Mouse (Mus musculus): ENCODE measurements around the gene Atp1a1. TPM values are rescaled to one million over a fixed set of nuclear protein-coding genes. Genes with fewer than 3 reads are reported as not detected.

The Atp1a1 gene
- polyA plus RNA-seq, 1 experiment from 2014 or later: 150 TPM

- 68% methylated on average over 8 of the region's 8 CpGs for WGBS
- DNase-seq (no peak), ATAC-seq (ENCODE audit: insufficient read depth) (no peak)
- H3K4me2 ChIP-seq: peak overlapping the region; percentile 21; the same call in 1 of the 2 replicates
- no peaks in the 10 kb centered on the region for H3K27me3 ChIP-seq (ENCODE audit: insufficient read depth, low read length)
- H3K4me3 ChIP-seq (ENCODE audit: low read depth, low read length): no peak overlapping the region
- TF ChIP-seq CTCF (IDR thresholded peaks at IDR 0.05; ENCODE audit: low read depth): no peak
- H3K9me3 ChIP-seq (ENCODE audit: low read depth, low read length): no peaks in the 10 kb centered on the region
- no peak overlapping the region for H3K27ac ChIP-seq (ENCODE audit: low read depth)
- H3K36me3 ChIP-seq (ENCODE audit: insufficient read depth): peaks cover 11% of the 10 kb centered on the region
- H3K4me1 ChIP-seq (ENCODE audit: insufficient read depth): peaks cover 59% of the 10 kb centered on the region
- H3K9ac ChIP-seq: no peak overlapping the region
These were observed 5.1 kb downstream of the Atp1a1 start for GRCm38 (mm10) chr3:101599191-101599919.

- WGBS: 72% methylated on average over 4 of the region's 4 CpGs
These were observed 6.1 kb downstream of the Atp1a1 start for GRCm38 (mm10) chr3:101598231-101598905.

GRCm38 (mm10) chr3:101597317-101598096 is 7.0 kb downstream of the Atp1a1 start:
- 34% methylated on average over 10 of the region's 10 CpGs for WGBS
- peak overlapping the region; percentile 61 for H3K27ac ChIP-seq (ENCODE audit: low read depth)
- ATAC-seq (ENCODE audit: insufficient read depth) (no peak), DNase-seq (no peak)
- no peaks in the 10 kb centered on the region for H3K27me3 ChIP-seq (ENCODE audit: insufficient read depth, low read length)
- H3K4me2 ChIP-seq: peak overlapping the region; percentile 3; the same call in 1 of the 2 replicates
- no peak overlapping the region for H3K4me3 ChIP-seq (ENCODE audit: low read depth, low read length)
- H3K4me1 ChIP-seq (ENCODE audit: insufficient read depth): peaks cover 51% of the 10 kb centered on the region
- H3K9me3 ChIP-seq (ENCODE audit: low read depth, low read length): no peaks in the 10 kb centered on the region
- H3K9ac ChIP-seq: no peak overlapping the region
- TF ChIP-seq CTCF (IDR thresholded peaks at IDR 0.05; ENCODE audit: low read depth): no peak
- H3K36me3 ChIP-seq (ENCODE audit: insufficient read depth): peaks cover 29% of the 10 kb centered on the region

More at GRCm38 (mm10) chr3:101598231-101598905, 6.1 kb downstream of the Atp1a1 start:
- H3K36me3 ChIP-seq (ENCODE audit: insufficient read depth): peaks cover 21% of the 10 kb centered on the region
- no peak overlapping the region for H3K9ac ChIP-seq
- H3K4me3 ChIP-seq (ENCODE audit: low read depth, low read length): no peak overlapping the region
- H3K27me3 ChIP-seq (ENCODE audit: insufficient read depth, low read length): no peaks in the 10 kb centered on the region
- H3K4me1 ChIP-seq (ENCODE audit: insufficient read depth): peaks cover 59% of the 10 kb centered on the region
- no peaks in the 10 kb centered on the region for H3K9me3 ChIP-seq (ENCODE audit: low read depth, low read length)
- no peak for TF ChIP-seq CTCF (IDR thresholded peaks at IDR 0.05; ENCODE audit: low read depth)
- no peak overlapping the region; the same call in 1 of the 2 replicates for H3K4me2 ChIP-seq
- ATAC-seq (ENCODE audit: insufficient read depth) (no peak), DNase-seq (no peak)
- H3K27ac ChIP-seq (ENCODE audit: low read depth): peak overlapping the region; percentile 61; the same call in 1 of the 2 replicates

GRCm38 (mm10) chr3:101596686-101597085 is 7.8 kb downstream of the Atp1a1 start:
- H3K4me2 ChIP-seq: peak overlapping the region; percentile 16; the same call in 1 of the 2 replicates
- H3K4me3 ChIP-seq (ENCODE audit: low read depth, low read length): no peak overlapping the region
- DNase-seq: peak; percentile 81

GRCm38 (mm10) chr3:101595866-101596630 is 8.4 kb downstream of the Atp1a1 start:
- Histone ChIP-seq H3K4me3 (ENCODE audit: low read depth, low read length) (no peak overlapping the region), H3K27ac (ENCODE audit: low read depth) (peak overlapping the region; percentile 80), H3K4me1 (ENCODE audit: insufficient read depth) (peaks cover 43% of the 10 kb centered on the region), H3K9me3 (ENCODE audit: low read depth, low read length) (no peaks in the 10 kb centered on the region), H3K27me3 (ENCODE audit: insufficient read depth, low read length) (no peaks in the 10 kb centered on the region), H3K36me3 (ENCODE audit: insufficient read depth) (peaks cover 44% of the 10 kb centered on the region), H3K9ac (no peak overlapping the region), H3K4me2 (peak overlapping the region; percentile 16; the same call in 1 of the 2 replicates)
- TF ChIP-seq CTCF (IDR thresholded peaks at IDR 0.05; ENCODE audit: low read depth): no peak
- 41% methylated on average over 14 of the region's 14 CpGs for WGBS
- ATAC-seq (ENCODE audit: insufficient read depth): peak; percentile 84
- DNase-seq: peak; percentile 68

More at GRCm38 (mm10) chr3:101596686-101597085, 7.8 kb downstream of the Atp1a1 start:
- no peak for TF ChIP-seq CTCF (IDR thresholded peaks at IDR 0.05; ENCODE audit: low read depth)
- Histone ChIP-seq H3K4me1 (ENCODE audit: insufficient read depth) (peaks cover 48% of the 10 kb centered on the region), H3K27ac (ENCODE audit: low read depth) (peak overlapping the region; percentile 80), H3K9me3 (ENCODE audit: low read depth, low read length) (no peaks in the 10 kb centered on the region), H3K27me3 (ENCODE audit: insufficient read depth, low read length) (no peaks in the 10 kb centered on the region), H3K9ac (no peak overlapping the region), H3K36me3 (ENCODE audit: insufficient read depth) (peaks cover 38% of the 10 kb centered on the region)
- peak; percentile 19; the same call in 1 of the 2 replicates for ATAC-seq (ENCODE audit: insufficient read depth)
- WGBS: 16% methylated on average over 8 of the region's 8 CpGs

- WGBS: 69% methylated on average over 5 of the region's 5 CpGs
- Histone ChIP-seq H3K36me3 (ENCODE audit: insufficient read depth) (peaks cover 55% of the 10 kb centered on the region), H3K9ac (no peak overlapping the region), H3K4me3 (ENCODE audit: low read depth, low read length) (no peak overlapping the region), H3K4me2 (no peak overlapping the region), H3K9me3 (ENCODE audit: low read depth, low read length) (no peaks in the 10 kb centered on the region), H3K4me1 (ENCODE audit: insufficient read depth) (peaks cover 35% of the 10 kb centered on the region), H3K27ac (ENCODE audit: low read depth) (no peak overlapping the region), H3K27me3 (ENCODE audit: insufficient read depth, low read length) (no peaks in the 10 kb centered on the region)
- no peak for TF ChIP-seq CTCF (IDR thresholded peaks at IDR 0.05; ENCODE audit: low read depth)
- DNase-seq: no peak
- ATAC-seq (ENCODE audit: insufficient read depth): no peak
These were observed 9.5 kb downstream of the Atp1a1 start for GRCm38 (mm10) chr3:101594982-101595381.
